Mouse (Mus musculus): Measurements from ENCODE around the gene Abca9. TPM values are rescaled to one million over a fixed set of nuclear protein-coding genes. Genes with fewer than 3 reads are reported as not detected.

Gene Abca9
- polyA plus RNA-seq, 1 experiment = 0.14 TPM

GRCm38 (mm10) chr11:110101437-110101836 lies 66.6 kb downstream of the Abca9 start:
- Histone ChIP-seq H3K4me3 (ENCODE audit: low read depth, low read length) (no peak overlapping the region), H3K36me3 (ENCODE audit: control insufficient read depth, insufficient read depth, low read length) (no peaks in the 10 kb centered on the region), H3K4me1 (ENCODE audit: control insufficient read depth, insufficient read depth, insufficient read length, low read length) (no peaks in the 10 kb centered on the region), H3K27ac (ENCODE audit: insufficient read depth, low read depth, low read length) (no peak overlapping the region), H3K27me3 (ENCODE audit: control insufficient read depth, insufficient read depth, low read length) (no peaks in the 10 kb centered on the region)
- 57% methylated on average over 7 of the region's 7 CpGs for WGBS
- TF ChIP-seq POLR2A (IDR thresholded peaks at IDR 0.05; ENCODE audit: low read depth, low read length) = no peak
- no peak for TF ChIP-seq CTCF (IDR thresholded peaks at IDR 0.05; ENCODE audit: extremely low read depth, insufficient read length, insufficient replicate concordance, low read depth, low read length)

- Histone ChIP-seq H3K27me3 (ENCODE audit: control insufficient read depth, insufficient read depth, low read length) (no peaks in the 10 kb centered on the region), H3K4me3 (ENCODE audit: low read depth, low read length) (no peak overlapping the region), H3K27ac (ENCODE audit: insufficient read depth, low read depth, low read length) (no peak overlapping the region), H3K4me1 (ENCODE audit: control insufficient read depth, insufficient read depth, insufficient read length, low read length) (no peaks in the 10 kb centered on the region), H3K36me3 (ENCODE audit: control insufficient read depth, insufficient read depth, low read length) (no peaks in the 10 kb centered on the region)
- no peak for TF ChIP-seq POLR2A (IDR thresholded peaks at IDR 0.05; ENCODE audit: low read depth, low read length)
- no peak for TF ChIP-seq CTCF (IDR thresholded peaks at IDR 0.05; ENCODE audit: extremely low read depth, insufficient read length, insufficient replicate concordance, low read depth, low read length)
- 78% methylated on average over 4 of the region's 4 CpGs for WGBS
Observed at GRCm38 (mm10) chr11:110098901-110099300, 69.1 kb downstream of the Abca9 start.

GRCm38 (mm10) chr11:110097465-110097864 lies 70.5 kb downstream of the Abca9 start:
- WGBS = 40% methylated on average over 6 of the region's 6 CpGs
- no peak overlapping the region for H3K4me3 ChIP-seq (ENCODE audit: low read depth, low read length)

GRCm38 (mm10) chr11:110095858-110096257 lies 72.1 kb downstream of the Abca9 start, which contains the start of gene Abca8a:
Abca8a (minus strand) TSS chr11:110095978.
- WGBS = 61% methylated on average over 5 of the region's 5 CpGs
- TF ChIP-seq CTCF (IDR thresholded peaks at IDR 0.05; ENCODE audit: extremely low read depth, insufficient read length, insufficient replicate concordance, low read depth, low read length) (no peak), POLR2A (IDR thresholded peaks at IDR 0.05; ENCODE audit: low read depth, low read length) (no peak)
- peak within 1 kb of the TSS; percentile 31; the same call in 1 of the 2 replicates for H3K27ac ChIP-seq (ENCODE audit: insufficient read depth, low read depth, low read length)
- no peak within 1 kb of the TSS for H3K4me3 ChIP-seq (ENCODE audit: low read depth, low read length)
- no peaks in the 10 kb centered on the region for H3K36me3 ChIP-seq (ENCODE audit: control insufficient read depth, insufficient read depth, low read length)
- H3K27me3 ChIP-seq (ENCODE audit: control insufficient read depth, insufficient read depth, low read length) = no peaks in the 10 kb centered on the region
- H3K4me1 ChIP-seq (ENCODE audit: control insufficient read depth, insufficient read depth, insufficient read length, low read length) = no peaks in the 10 kb centered on the region

More at GRCm38 (mm10) chr11:110097465-110097864, 70.5 kb downstream of the Abca9 start:
- Histone ChIP-seq H3K36me3 (ENCODE audit: control insufficient read depth, insufficient read depth, low read length) (no peaks in the 10 kb centered on the region), H3K27ac (ENCODE audit: insufficient read depth, low read depth, low read length) (no peak overlapping the region), H3K27me3 (ENCODE audit: control insufficient read depth, insufficient read depth, low read length) (no peaks in the 10 kb centered on the region), H3K4me1 (ENCODE audit: control insufficient read depth, insufficient read depth, insufficient read length, low read length) (no peaks in the 10 kb centered on the region)
- no peak for TF ChIP-seq CTCF (IDR thresholded peaks at IDR 0.05; ENCODE audit: extremely low read depth, insufficient read length, insufficient replicate concordance, low read depth, low read length)
- no peak for TF ChIP-seq POLR2A (IDR thresholded peaks at IDR 0.05; ENCODE audit: low read depth, low read length)

- no peak for TF ChIP-seq CTCF (IDR thresholded peaks at IDR 0.05; ENCODE audit: extremely low read depth, insufficient read length, insufficient replicate concordance, low read depth, low read length)
- TF ChIP-seq POLR2A (IDR thresholded peaks at IDR 0.05; ENCODE audit: low read depth, low read length) = no peak
- H3K27me3 ChIP-seq (ENCODE audit: control insufficient read depth, insufficient read depth, low read length) = no peaks in the 10 kb centered on the region
- 52% methylated on average over 7 of the region's 7 CpGs for WGBS
- H3K4me3 ChIP-seq (ENCODE audit: low read depth, low read length) = no peak overlapping the region
- peak overlapping the region; percentile 31; the same call in 1 of the 2 replicates for H3K27ac ChIP-seq (ENCODE audit: insufficient read depth, low read depth, low read length)
- H3K4me1 ChIP-seq (ENCODE audit: control insufficient read depth, insufficient read depth, insufficient read length, low read length) = no peaks in the 10 kb centered on the region
- H3K36me3 ChIP-seq (ENCODE audit: control insufficient read depth, insufficient read depth, low read length) = no peaks in the 10 kb centered on the region
Observed at GRCm38 (mm10) chr11:110094846-110095380, 73.1 kb downstream of the Abca9 start.

GRCm38 (mm10) chr11:110094236-110094635 lies 73.8 kb downstream of the Abca9 start:
- WGBS = 75% methylated on average over 3 of the region's 3 CpGs
- Histone ChIP-seq H3K36me3 (ENCODE audit: control insufficient read depth, insufficient read depth, low read length) (no peaks in the 10 kb centered on the region), H3K4me3 (ENCODE audit: low read depth, low read length) (no peak overlapping the region), H3K27ac (ENCODE audit: insufficient read depth, low read depth, low read length) (no peak overlapping the region), H3K27me3 (ENCODE audit: control insufficient read depth, insufficient read depth, low read length) (no peaks in the 10 kb centered on the region), H3K4me1 (ENCODE audit: control insufficient read depth, insufficient read depth, insufficient read length, low read length) (no peaks in the 10 kb centered on the region)
- TF ChIP-seq POLR2A (IDR thresholded peaks at IDR 0.05; ENCODE audit: low read depth, low read length) = no peak
- TF ChIP-seq CTCF (IDR thresholded peaks at IDR 0.05; ENCODE audit: extremely low read depth, insufficient read length, insufficient replicate concordance, low read depth, low read length) = no peak

GRCm38 (mm10) chr11:110091328-110091727 lies 76.7 kb downstream of the Abca9 start:
- no peak overlapping the region for H3K27ac ChIP-seq (ENCODE audit: insufficient read depth, low read depth, low read length)
- no peak for TF ChIP-seq CTCF (IDR thresholded peaks at IDR 0.05; ENCODE audit: extremely low read depth, insufficient read length, insufficient replicate concordance, low read depth, low read length)
- TF ChIP-seq POLR2A (IDR thresholded peaks at IDR 0.05; ENCODE audit: low read depth, low read length) = no peak
- no peaks in the 10 kb centered on the region for H3K36me3 ChIP-seq (ENCODE audit: control insufficient read depth, insufficient read depth, low read length)
- 69% methylated on average over 2 of the region's 2 CpGs for WGBS
- no peak overlapping the region for H3K4me3 ChIP-seq (ENCODE audit: low read depth, low read length)
- no peaks in the 10 kb centered on the region for H3K27me3 ChIP-seq (ENCODE audit: control insufficient read depth, insufficient read depth, low read length)
- H3K4me1 ChIP-seq (ENCODE audit: control insufficient read depth, insufficient read depth, insufficient read length, low read length) = no peaks in the 10 kb centered on the region

Data from small intestine, adult 2 months (tissue).